Mouse (Mus musculus) embryonic facial prominence, embryonic 11.5 days (tissue): ENCODE measurements at regions not wholly inside any gene's neighbourhood (a gene's known extent, or its start where the extent isn't known, plus 50 kb on each side); places are given as distances from the start of the nearest gene placed in this dataset.

Experiments
- ATAC-seq: fragments of 200-750 bp; cut with Nextera tagmentation; replicated peaks from 2 replicates; pipeline ENCODE4 v1.8.0; 2017; ENCODE audit warnings: low read depth; ENCODE audit not compliant: insufficient number of reproducible peaks, low FRiP score, low TSS enrichment
- DNase-seq: peaks from one replicate; pipeline ENCODE4 v3.0.0-alpha.2; 2015; ENCODE audit warnings: low spot score
- H3K27ac ChIP-seq: fragments of 300-500 bp; sonication (generic); replicated peaks from 2 replicates; pipeline ENCODE4 v1.5.1; 2014; ENCODE audit warnings: mild to moderate bottlenecking, low read depth, low read length, control low read depth
- H3K27me3 ChIP-seq: fragments of 300-500 bp; sonication (generic); 2 replicates; pipeline ENCODE4 v1.6.1; 2014; ENCODE audit warnings: mild to moderate bottlenecking, low read length, moderate library complexity, mixed read lengths; ENCODE audit not compliant: control insufficient read depth, insufficient read depth
- H3K36me3 ChIP-seq: fragments of 300-500 bp; sonication (generic); replicated peaks from 2 replicates; pipeline ENCODE4 v1.6.1; 2014; ENCODE audit warnings: low read depth, mild to moderate bottlenecking, low read length, moderate library complexity, mixed read lengths; ENCODE audit not compliant: control insufficient read depth, insufficient read depth
- H3K4me1 ChIP-seq: fragments of 300-500 bp; sonication (generic); 2 replicates; pipeline ENCODE4 v1.6.1; 2014; ENCODE audit warnings: low read length, mixed read lengths; ENCODE audit not compliant: control insufficient read depth, insufficient read depth
- H3K4me2 ChIP-seq: fragments of 300-500 bp; sonication (generic); 2 replicates; pipeline ENCODE4 v1.6.1; 2014; ENCODE audit warnings: low read depth, mild to moderate bottlenecking, control low read depth, low read length, moderate library complexity
- H3K4me3 ChIP-seq: fragments of 300-500 bp; sonication (generic); 2 replicates; pipeline ENCODE4 v1.5.1; 2014; ENCODE audit warnings: low read depth, low read length, control low read depth
- H3K9ac ChIP-seq: fragments of 300-500 bp; sonication (generic); replicated peaks from 2 replicates; pipeline ENCODE4 v1.6.1; 2014; ENCODE audit warnings: mild to moderate bottlenecking, control low read depth, low read length
- H3K9me3 ChIP-seq: fragments of 300-500 bp; sonication (generic); replicated peaks from 2 replicates; pipeline ENCODE4 v1.6.1; 2016; ENCODE audit warnings: mild to moderate bottlenecking, low read length, inconsistent platforms, mixed read lengths; ENCODE audit not compliant: control insufficient read depth
- WGBS: fragments of 180-500 bp; shearing (Covaris S2); extraction: QIAGEN DNeasy Blood & Tissue Kit; methylation state at CpG from one replicate; pipeline ENCODE4 v1.1.7; 2014; 5-methylcytosine and 5-hydroxymethylcytosine counted together

DNA sequence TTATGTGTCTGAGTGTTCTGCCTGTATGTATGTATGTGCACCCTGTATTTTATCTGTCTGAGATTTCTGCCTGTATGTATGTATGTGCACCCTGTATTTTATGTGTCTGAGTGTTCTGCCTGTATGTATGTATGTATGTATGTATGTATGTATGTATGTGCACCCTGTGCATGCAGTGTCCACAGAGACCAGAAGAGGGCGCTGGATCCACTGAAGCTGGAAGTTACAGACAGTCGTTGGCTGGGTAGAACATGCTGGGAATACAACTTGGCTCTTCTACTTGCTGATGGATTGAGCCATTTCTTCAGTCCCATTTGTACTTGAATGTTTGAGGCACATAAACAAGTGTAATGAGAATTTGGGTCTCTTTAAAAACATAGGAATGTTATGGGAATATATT is 173.3 kb downstream of the Trim29 start:
- Histone ChIP-seq H3K9ac (no peak overlapping the region), H3K4me1 (no peaks in the 10 kb centered on the region), H3K27ac (no peak overlapping the region), H3K9me3 (no peaks in the 10 kb centered on the region), H3K36me3 (no peaks in the 10 kb centered on the region), H3K4me2 (no peak overlapping the region), H3K4me3 (no peak overlapping the region), H3K27me3 (no peaks in the 10 kb centered on the region)
- DNase-seq: no peak
- ATAC-seq: no peak
- 74% methylated on average over 2 of the region's 2 CpGs for WGBS

DNA sequence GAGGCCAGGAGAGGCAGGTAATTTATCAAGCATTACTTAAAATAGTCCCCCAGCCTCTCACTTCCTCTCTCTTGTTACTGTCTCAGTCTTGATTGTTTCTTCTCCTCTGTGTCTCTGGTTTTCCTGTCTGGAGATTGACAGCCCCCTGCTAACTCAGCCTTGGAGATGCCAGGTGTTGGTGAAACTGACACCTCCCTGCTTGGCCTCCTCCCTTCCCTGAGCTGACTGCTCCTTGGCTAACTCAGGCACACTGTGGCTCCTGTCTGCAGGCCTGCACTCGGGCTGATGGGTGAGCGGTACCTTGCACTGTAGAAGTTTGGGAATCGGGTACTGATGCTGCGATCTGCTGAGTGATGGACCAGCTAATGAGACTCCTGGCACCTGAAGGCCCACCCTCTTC is 176.1 kb downstream of the Trim29 start:
- no peak overlapping the region for H3K4me3 ChIP-seq
- no peak overlapping the region for H3K9ac ChIP-seq
- no peaks in the 10 kb centered on the region for H3K9me3 ChIP-seq
- no peak overlapping the region for H3K27ac ChIP-seq
- DNase-seq (no peak), ATAC-seq (no peak)
- no peak overlapping the region for H3K4me2 ChIP-seq
- WGBS: 70% methylated on average over 4 of the region's 4 CpGs
- no peaks in the 10 kb centered on the region for H3K4me1 ChIP-seq
- H3K36me3 ChIP-seq: no peaks in the 10 kb centered on the region
- H3K27me3 ChIP-seq: no peaks in the 10 kb centered on the region

DNA sequence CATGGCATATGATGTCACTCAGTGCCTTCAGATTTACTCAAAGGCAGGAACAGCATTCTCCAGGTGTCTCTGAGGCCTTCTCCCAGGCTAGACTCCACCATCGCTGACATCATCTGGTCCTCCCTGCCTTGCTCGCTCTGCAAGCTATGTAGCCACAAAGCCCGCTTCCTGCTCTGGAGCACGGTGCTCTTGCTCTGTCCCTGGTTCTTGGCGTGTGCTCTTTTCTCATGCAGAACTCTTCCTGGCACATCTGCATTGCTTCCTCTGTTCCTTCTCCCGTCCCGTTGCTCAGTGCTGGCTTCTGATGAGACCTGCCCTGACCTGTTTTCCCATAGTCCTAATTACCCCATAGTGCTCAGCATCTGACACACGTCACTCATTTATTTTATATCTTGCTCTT is 178.6 kb downstream of the Trim29 start:
- Histone ChIP-seq H3K36me3 (no peaks in the 10 kb centered on the region), H3K9me3 (no peaks in the 10 kb centered on the region), H3K4me3 (no peak overlapping the region), H3K27me3 (no peaks in the 10 kb centered on the region), H3K9ac (no peak overlapping the region), H3K27ac (no peak overlapping the region), H3K4me1 (no peaks in the 10 kb centered on the region), H3K4me2 (no peak overlapping the region)
- ATAC-seq (no peak), DNase-seq (no peak)
- WGBS: 72% methylated on average over 8 of the region's 8 CpGs

DNA sequence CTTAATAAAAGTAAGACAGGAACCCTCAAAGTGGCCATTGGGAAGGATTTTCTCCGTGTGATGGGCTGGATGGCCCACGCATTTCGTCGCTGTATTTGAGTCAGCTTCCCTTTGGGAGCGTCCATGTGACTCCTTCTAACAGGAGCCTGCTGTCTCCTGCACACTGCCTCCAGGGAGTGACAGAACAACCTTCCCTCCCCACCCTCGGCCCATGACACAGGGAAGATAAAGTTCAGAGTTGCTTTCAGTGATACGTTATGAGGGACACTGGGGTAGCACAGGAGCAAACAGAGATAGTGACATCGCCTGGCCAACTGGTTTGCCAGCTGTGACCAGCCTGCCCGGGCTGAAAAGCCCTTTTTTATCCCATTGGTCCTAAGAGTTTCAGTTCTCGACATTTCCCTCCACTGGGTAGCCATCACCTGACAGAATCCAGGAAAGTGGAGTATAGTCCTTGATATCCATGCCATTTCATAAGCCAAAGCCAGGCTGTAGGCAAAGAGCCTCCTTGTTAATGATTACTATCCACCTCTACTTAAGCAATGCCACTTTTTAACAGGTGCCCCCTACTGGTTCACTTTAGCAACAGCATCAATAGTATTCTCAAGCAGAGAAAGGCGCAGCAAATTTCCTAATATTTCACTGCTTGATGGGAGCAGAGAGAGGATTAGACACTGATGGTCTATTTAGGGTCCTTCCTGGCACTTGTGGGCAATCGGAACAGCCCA is 180.5 kb downstream of the Trim29 start:
- Histone ChIP-seq H3K9me3 (no peaks in the 10 kb centered on the region), H3K36me3 (no peaks in the 10 kb centered on the region), H3K27ac (no peak overlapping the region), H3K27me3 (no peaks in the 10 kb centered on the region), H3K4me3 (no peak overlapping the region), H3K4me2 (no peak overlapping the region), H3K4me1 (no peaks in the 10 kb centered on the region), H3K9ac (no peak overlapping the region)
- DNase-seq: peak; percentile 66
- no peak for ATAC-seq
- 62% methylated on average over 12 of the region's 12 CpGs for WGBS

DNA sequence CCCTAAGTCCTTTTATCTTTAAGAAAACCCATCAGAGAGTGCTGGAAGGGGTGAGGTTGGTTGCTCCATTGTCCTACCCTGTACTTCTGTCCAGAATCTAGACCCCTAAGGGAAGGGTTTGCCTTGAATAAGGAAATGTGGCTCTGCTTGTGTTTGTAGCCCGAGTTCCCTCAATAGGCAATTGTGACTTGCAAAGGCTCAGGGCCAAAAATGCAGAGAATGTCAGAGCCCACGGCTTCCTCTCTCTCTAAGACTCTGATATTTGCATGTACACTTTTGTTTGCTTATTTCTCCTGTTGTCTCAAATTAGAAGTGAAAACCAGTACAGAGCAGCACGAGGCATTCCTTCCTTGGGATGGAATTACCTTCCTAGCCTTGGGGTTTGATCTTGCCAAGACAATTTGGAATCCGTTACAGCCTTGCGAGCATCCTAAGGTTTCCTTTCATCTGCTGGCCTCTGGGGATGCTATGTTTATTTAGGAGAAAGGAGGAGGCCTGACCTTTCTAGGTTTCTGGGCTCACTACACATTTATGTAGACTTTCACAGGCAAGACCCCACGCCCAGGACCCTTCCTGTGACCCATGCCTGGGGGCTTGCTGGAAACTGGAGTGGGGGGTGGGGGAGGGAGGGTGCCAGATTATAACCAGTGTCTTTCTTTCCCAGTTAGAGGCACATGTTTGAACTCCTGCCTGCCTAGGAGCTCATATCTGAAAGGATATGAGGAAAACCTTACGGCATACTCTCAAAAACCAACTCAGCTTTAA is 181.8 kb downstream of the Trim29 start:
- 14% methylated on average over 7 of the region's 7 CpGs for WGBS
- no peak overlapping the region for H3K4me2 ChIP-seq
- H3K27ac ChIP-seq: no peak overlapping the region

DNA sequence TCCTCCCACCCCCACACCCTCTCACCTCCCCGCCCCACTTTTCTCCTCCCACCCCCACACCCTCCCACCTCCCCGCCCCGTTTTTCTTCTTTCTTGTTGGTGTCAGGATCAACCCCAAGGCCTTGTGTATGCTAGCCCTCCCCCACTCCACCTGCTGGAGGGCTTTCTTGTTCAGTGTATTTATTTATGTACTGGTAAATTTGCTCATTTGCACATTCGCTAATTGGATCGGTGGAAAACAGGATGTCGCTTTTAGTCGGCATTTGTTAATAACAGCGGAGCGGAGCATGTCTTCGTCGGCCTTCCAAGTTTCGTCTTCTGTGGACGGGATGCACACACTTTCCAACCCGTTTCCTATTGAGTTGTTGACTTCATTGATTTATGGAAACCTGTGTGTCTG is 187.9 kb downstream of the Trim29 start:
- Histone ChIP-seq H3K27me3 (no peaks in the 10 kb centered on the region), H3K4me3 (no peak overlapping the region), H3K4me2 (no peak overlapping the region), H3K36me3 (no peaks in the 10 kb centered on the region), H3K27ac (no peak overlapping the region), H3K9me3 (no peaks in the 10 kb centered on the region), H3K4me1 (no peaks in the 10 kb centered on the region), H3K9ac (no peak overlapping the region)
- WGBS: 82% methylated on average over 13 of the region's 14 CpGs
- DNase-seq: no peak
- no peak for ATAC-seq

More for the DNA sequence above, 181.8 kb downstream of the Trim29 start:
- Histone ChIP-seq H3K9ac (no peak overlapping the region), H3K9me3 (no peaks in the 10 kb centered on the region), H3K4me1 (no peaks in the 10 kb centered on the region), H3K4me3 (no peak overlapping the region), H3K36me3 (no peaks in the 10 kb centered on the region), H3K27me3 (no peaks in the 10 kb centered on the region)
- ATAC-seq (no peak), DNase-seq (peak; percentile 49)

DNA sequence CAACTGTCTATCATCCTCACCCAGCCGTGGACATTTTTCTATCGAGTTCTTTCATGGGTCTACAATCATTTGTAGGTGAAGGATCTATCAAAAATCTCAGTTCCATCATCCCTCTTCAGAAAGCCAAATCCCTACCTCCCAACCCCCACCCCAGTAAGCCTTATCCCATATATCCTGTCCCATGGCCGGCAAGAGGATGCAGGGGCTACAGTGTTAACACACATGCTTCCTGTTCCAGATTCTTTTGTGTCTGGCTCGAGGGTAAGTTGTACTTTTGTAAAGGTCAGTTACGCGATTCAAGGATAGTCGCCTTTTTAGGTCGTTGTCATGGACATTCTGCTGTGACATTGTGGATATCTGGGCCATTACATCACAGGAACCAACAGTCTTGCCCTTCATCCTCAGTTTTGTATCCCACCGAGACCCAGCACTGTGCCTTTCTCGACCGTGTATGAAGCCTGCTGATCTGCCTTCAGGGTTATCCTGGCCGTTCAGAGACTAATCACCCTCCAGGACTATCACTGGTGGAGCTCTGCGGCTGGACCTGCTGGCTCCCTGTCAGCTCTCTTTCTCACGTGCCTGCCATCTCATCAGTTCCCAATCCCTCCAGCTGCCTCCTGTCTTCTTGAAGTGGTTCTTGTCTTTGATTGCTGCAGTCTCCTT is 193.8 kb downstream of the Trim29 start:
- Histone ChIP-seq H3K27ac (no peak overlapping the region), H3K4me3 (no peak overlapping the region), H3K36me3 (no peaks in the 10 kb centered on the region), H3K9me3 (no peaks in the 10 kb centered on the region), H3K27me3 (no peaks in the 10 kb centered on the region), H3K4me2 (no peak overlapping the region), H3K9ac (no peak overlapping the region), H3K4me1 (no peaks in the 10 kb centered on the region)
- DNase-seq: no peak
- no peak for ATAC-seq
- 42% methylated on average over 14 of the region's 14 CpGs for WGBS

DNA sequence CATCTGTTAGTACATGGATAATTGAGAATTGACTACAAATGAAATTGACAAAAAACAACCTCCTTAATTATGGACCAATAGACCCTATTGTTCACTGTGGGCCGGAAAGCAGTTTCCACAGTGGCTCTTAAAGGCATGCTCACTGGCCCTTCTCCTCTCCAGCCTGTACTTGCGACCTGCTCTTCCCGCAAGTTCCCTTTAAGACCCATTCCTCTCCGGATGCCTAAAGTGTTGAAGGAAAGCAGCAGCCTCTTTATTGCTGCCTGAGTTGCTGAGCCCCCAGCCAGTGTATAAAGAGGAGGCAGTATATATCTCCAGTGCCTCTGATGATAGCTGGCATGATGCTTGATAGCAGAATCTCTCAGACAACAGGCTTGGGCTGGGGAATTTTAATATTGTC is 195.2 kb downstream of the Trim29 start:
- Histone ChIP-seq H3K4me2 (no peak overlapping the region), H3K4me3 (no peak overlapping the region), H3K9ac (no peak overlapping the region), H3K36me3 (no peaks in the 10 kb centered on the region), H3K27ac (no peak overlapping the region), H3K4me1 (no peaks in the 10 kb centered on the region), H3K9me3 (no peaks in the 10 kb centered on the region), H3K27me3 (no peaks in the 10 kb centered on the region)
- ATAC-seq (no peak), DNase-seq (peak; percentile 49)
- WGBS: 17% methylated on average over 4 of the region's 4 CpGs
